Mouse (Mus musculus): ENCODE measurements around the gene Agtpbp1.

DNA sequence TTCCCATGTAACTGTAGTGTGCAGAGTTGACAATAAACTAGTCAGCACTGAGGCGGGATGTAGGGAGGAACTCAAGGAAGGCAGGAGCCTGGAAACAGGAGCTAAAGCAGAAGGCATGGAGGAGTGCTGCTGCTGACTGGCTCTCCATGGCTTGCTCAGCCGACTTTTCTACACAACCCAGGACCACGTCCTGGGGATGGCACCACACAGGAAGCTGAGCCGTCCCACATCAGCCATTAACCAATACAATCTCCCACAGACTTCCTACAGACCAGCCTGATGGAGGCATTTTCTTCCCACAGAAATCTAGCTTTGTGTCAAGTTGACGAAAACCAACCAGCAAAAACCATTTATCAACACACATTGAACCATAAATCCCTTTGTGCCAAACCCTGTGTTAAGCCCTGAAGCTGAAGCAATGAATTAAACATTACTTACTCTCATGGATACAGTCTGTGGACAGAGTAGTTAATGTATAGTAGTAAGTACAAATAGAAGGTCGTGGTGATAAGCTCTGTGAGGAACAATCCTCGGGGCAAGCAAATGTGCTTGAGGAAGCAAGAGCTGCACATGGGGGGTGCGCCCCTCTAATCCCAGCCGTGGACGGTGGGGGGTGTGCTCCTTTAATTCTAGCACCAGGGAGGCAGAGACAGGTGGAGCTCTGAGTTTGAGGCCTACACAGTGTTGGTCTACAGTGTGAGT is 20.3 kb upstream of the Agtpbp1 start:
- no peak for TF ChIP-seq CTCF (IDR thresholded peaks at IDR 0.05; ENCODE audit: extremely low read depth, insufficient read depth, insufficient read length, insufficient replicate concordance)
- no peak for TF ChIP-seq POLR2A (IDR thresholded peaks at IDR 0.05; ENCODE audit: low read depth, low read length)
